Mouse (Mus musculus) intestine, embryonic 16.5 days (tissue): ENCODE measurements at regions not wholly inside any gene's neighbourhood (a gene's known extent, or its start where the extent isn't known, plus 50 kb on each side); places are given as distances from the start of the nearest gene placed in this dataset.
A peak's percentile ranks its signal among the peaks of the same experiment; 100 is the strongest.

Experiments used
- ATAC-seq: fragments of 200-750 bp; cut with Nextera tagmentation; 2 replicates; pipeline ENCODE4 v1.8.0; 2017; ENCODE audit warnings: moderate TSS enrichment, moderate library complexity
- H3K27ac ChIP-seq: fragments of 300-500 bp; sonication (generic); 2 replicates; pipeline ENCODE4 v1.5.1; 2014; ENCODE audit warnings: mild to moderate bottlenecking, low read length
- H3K27me3 ChIP-seq: fragments of 300-500 bp; sonication (generic); replicated peaks from 2 replicates; pipeline ENCODE4 v1.6.1; 2014; ENCODE audit warnings: low read length, control low read depth, mixed read lengths; ENCODE audit not compliant: control insufficient read depth, insufficient read depth
- H3K36me3 ChIP-seq: fragments of 300-500 bp; sonication (generic); 2 replicates; pipeline ENCODE4 v1.6.1; 2014; ENCODE audit warnings: low read length, control low read depth; ENCODE audit not compliant: control insufficient read depth, insufficient read depth
- H3K4me1 ChIP-seq: fragments of 300-500 bp; sonication (generic); 2 replicates; pipeline ENCODE4 v1.6.1; 2014; ENCODE audit warnings: low read length, control low read depth, mixed read lengths; ENCODE audit not compliant: control insufficient read depth, insufficient read depth
- H3K4me2 ChIP-seq: fragments of 300-500 bp; sonication (generic); 2 replicates; pipeline ENCODE4 v1.6.1; 2014; ENCODE audit warnings: low read depth, low read length, control low read depth
- H3K4me3 ChIP-seq: fragments of 300-500 bp; sonication (generic); 2 replicates; pipeline ENCODE4 v1.5.1; 2014; ENCODE audit warnings: mild to moderate bottlenecking, low read length
- H3K9ac ChIP-seq: fragments of 300-500 bp; sonication (generic); 2 replicates; pipeline ENCODE4 v1.6.1; 2014; ENCODE audit warnings: low read depth, low read length
- H3K9me3 ChIP-seq: fragments of 300-500 bp; sonication (generic); 2 replicates; pipeline ENCODE4 v1.6.1; 2016; ENCODE audit warnings: low read length, control low read depth; ENCODE audit not compliant: control insufficient read depth
- WGBS: fragments of 180-500 bp; shearing (Covaris S2); extraction: QIAGEN DNeasy Blood & Tissue Kit; methylation state at CpG from one replicate; pipeline ENCODE4 v1.1.7; 2014; 5-methylcytosine and 5-hydroxymethylcytosine counted together

- Histone ChIP-seq H3K27ac (no peak overlapping the region), H3K4me3 (no peak overlapping the region), H3K27me3 (no peaks in the 10 kb centered on the region), H3K4me1 (no peaks in the 10 kb centered on the region), H3K4me2 (no peak overlapping the region), H3K9ac (no peak overlapping the region), H3K9me3 (no peaks in the 10 kb centered on the region), H3K36me3 (no peaks in the 10 kb centered on the region)
- WGBS, result 56% methylated on average over 4 of the region's 4 CpGs
- ATAC-seq, result no peak
Observed at GRCm38 (mm10) chr4:53323838-53324237, 116.4 kb upstream of the Slc44a1 start.

DNA sequence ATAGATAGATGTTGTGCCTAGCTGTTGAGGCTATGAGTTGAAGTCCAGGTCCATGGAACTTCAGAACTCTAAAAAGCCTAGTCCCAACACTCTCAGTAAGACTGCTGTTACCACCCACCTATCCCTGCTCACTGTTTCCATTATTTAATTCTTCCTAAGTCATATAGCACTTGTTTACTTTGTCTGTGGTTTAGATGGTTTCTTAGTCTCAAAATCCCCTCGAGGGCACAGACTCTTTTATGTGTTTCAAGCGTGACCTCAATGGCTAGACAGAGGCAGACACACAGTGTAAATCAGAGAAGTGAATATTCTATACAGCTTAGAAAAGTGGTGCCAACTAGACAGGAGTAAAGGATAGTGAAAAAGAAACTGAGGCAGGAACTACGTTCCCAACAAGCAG lies 117.0 kb upstream of the Slc44a1 start:
- no peaks in the 10 kb centered on the region for H3K4me1 ChIP-seq
- no peaks in the 10 kb centered on the region for H3K27me3 ChIP-seq
- 71% methylated on average over 3 of the region's 3 CpGs for WGBS
- H3K27ac ChIP-seq, result no peak overlapping the region
- H3K9ac ChIP-seq, result no peak overlapping the region
- ATAC-seq, result no peak
- no peak overlapping the region for H3K4me3 ChIP-seq
- H3K4me2 ChIP-seq, result no peak overlapping the region
- H3K36me3 ChIP-seq, result no peaks in the 10 kb centered on the region
- H3K9me3 ChIP-seq, result no peaks in the 10 kb centered on the region

GRCm38 (mm10) chr4:53322484-53322883 lies 117.7 kb upstream of the Slc44a1 start:
- H3K9ac ChIP-seq, result no peak overlapping the region
- no peaks in the 10 kb centered on the region for H3K9me3 ChIP-seq
- whole genome bisulfite sequencing, result 82% methylated on average over 5 of the region's 5 CpGs
- H3K4me1 ChIP-seq, result no peaks in the 10 kb centered on the region
- no peak overlapping the region for H3K4me2 ChIP-seq
- no peak overlapping the region for H3K4me3 ChIP-seq
- H3K27me3 ChIP-seq, result no peaks in the 10 kb centered on the region
- H3K27ac ChIP-seq, result no peak overlapping the region
- no peaks in the 10 kb centered on the region for H3K36me3 ChIP-seq
- ATAC-seq, result no peak

DNA sequence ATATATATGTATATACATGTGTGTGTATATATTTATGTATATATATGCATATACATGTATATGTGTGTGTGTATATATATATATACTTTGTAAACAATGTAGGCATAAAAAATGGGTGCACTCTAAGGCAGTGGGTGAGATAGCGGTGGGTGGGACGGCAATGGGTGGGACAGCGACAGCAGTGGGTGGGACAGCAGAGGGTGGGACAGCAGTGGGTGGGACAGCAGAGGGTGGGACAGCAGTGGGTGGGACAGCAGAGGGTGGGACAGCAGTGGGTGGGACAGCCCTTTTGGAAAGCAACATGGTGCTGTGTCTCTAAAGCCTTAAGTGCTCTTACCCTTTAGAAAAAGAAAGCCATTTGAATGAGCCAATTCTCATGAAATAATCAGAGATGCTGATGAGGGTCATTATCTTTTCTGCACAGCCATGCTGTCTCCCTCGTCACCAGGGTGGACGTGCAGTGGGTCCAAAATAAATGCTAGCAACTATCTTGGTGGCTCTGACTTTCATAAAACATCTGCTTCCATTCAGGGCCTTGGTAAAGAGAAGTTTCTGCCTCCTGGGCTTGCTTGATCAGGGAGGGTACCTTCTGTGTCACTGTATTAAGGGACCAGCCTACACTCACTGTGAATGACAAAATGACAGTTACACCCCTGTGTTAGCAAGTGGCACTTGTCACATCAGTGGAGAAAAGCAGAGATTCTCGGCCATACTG lies 119.3 kb upstream of the Slc44a1 start:
- Histone ChIP-seq H3K4me2 (no peak overlapping the region), H3K4me3 (no peak overlapping the region), H3K27ac (no peak overlapping the region), H3K9me3 (no peaks in the 10 kb centered on the region), H3K36me3 (no peaks in the 10 kb centered on the region), H3K9ac (no peak overlapping the region), H3K4me1 (peaks cover 2% of the 10 kb centered on the region; the same call in 1 of the 2 replicates), H3K27me3 (no peaks in the 10 kb centered on the region)
- WGBS, result 76% methylated on average over 6 of the region's 6 CpGs
- ATAC-seq, result no peak

DNA sequence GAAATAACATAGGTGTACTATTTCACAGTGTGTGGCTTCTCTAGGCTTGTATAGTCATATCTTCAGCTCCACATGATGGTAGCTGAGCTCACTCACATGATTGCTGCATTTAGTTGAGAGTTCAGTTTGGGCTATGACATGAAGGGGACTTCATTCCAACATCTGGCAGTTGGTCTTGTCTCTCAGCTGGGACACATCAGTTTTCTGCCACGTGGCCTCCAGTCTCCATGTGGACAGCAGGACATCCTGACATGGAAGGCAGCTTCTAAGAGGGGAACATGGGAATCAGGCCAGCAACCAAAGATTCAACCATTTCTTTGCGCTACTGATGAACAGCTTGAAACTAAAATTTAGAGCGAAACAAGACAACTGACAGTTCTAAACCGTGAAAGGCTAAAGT lies 121.2 kb upstream of the Slc44a1 start:
- H3K36me3 ChIP-seq, result no peaks in the 10 kb centered on the region
- ATAC-seq, result no peak
- peaks cover 9% of the 10 kb centered on the region for H3K4me1 ChIP-seq
- no peak overlapping the region for H3K4me3 ChIP-seq
- WGBS, result 74% methylated on average over 4 of the region's 4 CpGs
- H3K9me3 ChIP-seq, result no peaks in the 10 kb centered on the region
- H3K27me3 ChIP-seq, result no peaks in the 10 kb centered on the region
- no peak overlapping the region for H3K27ac ChIP-seq
- no peak overlapping the region for H3K9ac ChIP-seq
- no peak overlapping the region for H3K4me2 ChIP-seq

DNA sequence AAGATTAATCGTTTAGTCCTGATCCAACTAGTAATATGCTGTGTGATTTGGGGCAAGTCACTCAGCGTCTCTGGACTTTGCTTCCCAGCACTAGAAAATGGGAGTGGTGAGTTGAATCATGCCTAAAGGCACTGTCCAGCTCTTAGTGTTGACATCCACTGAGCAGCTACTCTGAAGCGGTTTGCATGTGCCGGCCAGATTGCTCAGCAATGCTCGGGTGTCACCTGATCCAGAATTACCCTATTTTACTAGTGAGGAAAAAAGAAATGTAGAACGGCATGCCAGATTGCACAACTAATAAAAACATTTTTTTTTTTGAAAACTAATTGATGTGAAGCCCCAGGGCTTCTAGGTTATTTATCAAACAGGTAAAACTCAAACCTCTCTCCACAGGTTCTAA lies 122.0 kb upstream of the Slc44a1 start:
- Histone ChIP-seq H3K9me3 (no peaks in the 10 kb centered on the region), H3K9ac (no peak overlapping the region), H3K4me3 (no peak overlapping the region), H3K27me3 (no peaks in the 10 kb centered on the region), H3K4me1 (peaks cover 9% of the 10 kb centered on the region), H3K27ac (no peak overlapping the region), H3K4me2 (no peak overlapping the region), H3K36me3 (no peaks in the 10 kb centered on the region)
- ATAC-seq, result 0 out of 2 replicates have a peak, but pooled peaks have one; percentile 39
- 74% methylated on average over 6 of the region's 6 CpGs for WGBS

DNA sequence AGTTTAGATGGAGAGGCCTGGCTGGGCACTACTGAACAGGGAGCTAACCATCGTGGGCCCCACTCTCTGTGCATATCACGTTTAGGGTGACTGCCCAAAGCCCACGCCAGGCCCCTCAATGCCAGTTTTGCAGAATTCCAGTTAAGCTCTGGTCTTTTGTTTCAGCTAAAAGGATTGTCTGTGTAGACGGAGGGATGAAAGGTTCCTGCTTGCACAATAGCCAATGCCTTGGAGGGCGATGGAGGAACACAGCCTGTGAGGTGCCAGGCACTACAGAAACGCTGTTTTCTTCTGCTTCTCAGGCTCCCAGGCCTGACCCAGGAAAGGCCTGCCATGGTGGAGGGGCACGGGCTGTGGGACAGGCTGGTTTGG lies 122.8 kb upstream of the Slc44a1 start:
- peaks cover 9% of the 10 kb centered on the region for H3K4me1 ChIP-seq
- H3K9me3 ChIP-seq, result no peaks in the 10 kb centered on the region
- H3K27ac ChIP-seq, result no peak overlapping the region
- no peak overlapping the region for H3K9ac ChIP-seq
- H3K36me3 ChIP-seq, result no peaks in the 10 kb centered on the region
- WGBS, result 81% methylated on average over 7 of the region's 7 CpGs
- no peak overlapping the region for H3K4me3 ChIP-seq
- no peak overlapping the region for H3K4me2 ChIP-seq
- H3K27me3 ChIP-seq, result no peaks in the 10 kb centered on the region
- no peak for ATAC-seq

GRCm38 (mm10) chr4:53316796-53317452 lies 123.3 kb upstream of the Slc44a1 start:
- Histone ChIP-seq H3K27me3 (no peaks in the 10 kb centered on the region), H3K36me3 (no peaks in the 10 kb centered on the region), H3K27ac (no peak overlapping the region), H3K4me3 (no peak overlapping the region), H3K4me1 (peaks cover 9% of the 10 kb centered on the region), H3K4me2 (no peak overlapping the region), H3K9me3 (no peaks in the 10 kb centered on the region), H3K9ac (no peak overlapping the region)
- WGBS, result 86% methylated on average over 14 of the region's 14 CpGs
- ATAC-seq, result no peak

DNA sequence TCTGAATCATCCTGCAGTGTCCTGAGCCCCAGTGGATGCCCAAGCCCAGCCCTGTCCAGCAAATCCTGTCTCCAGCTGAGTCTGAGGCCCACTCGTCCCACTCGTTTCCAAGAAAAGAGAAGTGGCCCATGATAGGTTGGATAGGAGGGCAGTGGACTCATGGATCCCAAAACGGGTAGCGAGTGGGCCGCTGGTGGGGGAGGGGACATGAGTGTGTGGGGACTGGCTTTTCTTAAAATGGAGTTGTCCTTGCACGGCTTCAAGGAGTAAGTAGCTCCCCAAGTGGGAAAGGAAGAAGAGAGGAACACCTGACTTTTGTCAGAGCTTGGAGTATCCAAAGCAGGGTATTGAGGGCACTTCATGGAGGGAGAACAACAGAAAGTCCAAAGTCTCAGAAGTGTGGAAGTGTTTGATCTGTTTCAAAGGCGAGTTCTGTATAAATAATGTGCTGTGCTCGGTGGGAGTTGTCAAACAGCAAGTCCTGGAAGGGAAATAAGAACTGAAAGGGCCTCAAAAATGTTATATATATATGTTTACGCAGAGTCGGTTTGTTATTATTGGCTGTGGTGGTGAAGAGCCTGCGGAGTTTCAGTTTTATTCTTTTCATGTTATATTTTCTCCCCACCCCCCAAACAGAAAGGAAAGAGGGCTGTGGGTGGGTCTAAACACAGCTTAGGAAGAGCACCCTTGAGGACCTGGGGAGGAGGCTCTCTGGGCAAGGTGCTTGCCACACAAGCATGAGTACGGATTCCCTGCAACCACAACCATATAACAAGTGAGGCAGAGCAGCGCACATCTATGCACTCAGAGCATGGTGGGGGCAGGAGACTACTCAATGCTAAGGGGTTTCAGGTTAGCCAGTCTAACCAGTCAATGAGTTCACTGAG lies 124.1 kb upstream of the Slc44a1 start:
- Histone ChIP-seq H3K36me3 (no peaks in the 10 kb centered on the region), H3K27me3 (no peaks in the 10 kb centered on the region), H3K4me1 (peaks cover 9% of the 10 kb centered on the region), H3K4me3 (no peak overlapping the region), H3K9me3 (no peaks in the 10 kb centered on the region), H3K27ac (0 out of 2 replicates have a peak overlapping the region, but pooled peaks have one; percentile 16), H3K9ac (no peak overlapping the region), H3K4me2 (no peak overlapping the region)
- 55% methylated on average over 13 of the region's 13 CpGs for WGBS
- peak; percentile 26 for ATAC-seq
